Mouse (Mus musculus): ENCODE measurements around the gene Sertad1. TPM values are rescaled to one million over a fixed set of nuclear protein-coding genes. Genes with fewer than 3 reads are reported as not detected.
A peak's percentile ranks its signal among the peaks of the same experiment; 100 is the strongest.

Gene Sertad1
- total and polyA plus RNA-seq, 2 experiments from 2014 or later = 31.0 to 70.5 TPM

GRCm38 (mm10) chr7:27489270-27489869, 2.7 kb downstream of the Sertad1 start:
- peaks cover 19% of the 10 kb centered on the region for H3K4me1 ChIP-seq (ENCODE audit: control insufficient read depth, insufficient read depth)
- no peak overlapping the region for H3K4me3 ChIP-seq (ENCODE audit: low read depth, low read length)
- TF ChIP-seq CTCF (IDR thresholded peaks at IDR 0.05; ENCODE audit: low read depth) (no peak), EP300 (IDR thresholded peaks at IDR 0.05; ENCODE audit: low read depth) (no peak)

GRCm38 (mm10) chr7:27490227-27490542, 3.5 kb downstream of the Sertad1 start:
- H3K27ac ChIP-seq (ENCODE audit: low read depth) = peak overlapping the region; percentile 95
- H3K4me2 ChIP-seq (ENCODE audit: low read depth, low read length) = peak overlapping the region; percentile 56
- peaks cover 19% of the 10 kb centered on the region for H3K4me1 ChIP-seq (ENCODE audit: control insufficient read depth, insufficient read depth)
- peak overlapping the region; percentile 35 for H3K4me3 ChIP-seq (ENCODE audit: low read depth, low read length)
- H3K9ac ChIP-seq (replicated peaks; ENCODE audit: low read depth, low read length) = peak overlapping the region; percentile 23
- WGBS = 12% methylated on average over 4 of the region's 4 CpGs
- TF ChIP-seq EP300 (IDR thresholded peaks at IDR 0.05; ENCODE audit: low read depth) (no peak; the same call in 1 of the 2 replicates), CTCF (IDR thresholded peaks at IDR 0.05; ENCODE audit: low read depth) (no peak)
- peaks cover 11% of the 10 kb centered on the region; the same call in 1 of the 2 replicates for H3K36me3 ChIP-seq (replicated peaks; ENCODE audit: control insufficient read depth, insufficient read depth, low read length)
- H3K9me3 ChIP-seq (replicated peaks; ENCODE audit: control insufficient read depth, low read length) = no peaks in the 10 kb centered on the region
- no peaks in the 10 kb centered on the region for H3K27me3 ChIP-seq (ENCODE audit: control insufficient read depth, insufficient read depth, low read length)
- no peak for ATAC-seq (ENCODE audit: insufficient read depth, low read depth)
- DNase-seq (ENCODE audit: low spot score) = no peak

More at GRCm38 (mm10) chr7:27489270-27489869, 2.7 kb downstream of the Sertad1 start:
- DNase-seq (ENCODE audit: low spot score) (no peak), ATAC-seq (ENCODE audit: insufficient read depth, low read depth) (no peak)
- Histone ChIP-seq H3K27me3 (ENCODE audit: control insufficient read depth, insufficient read depth, low read length) (no peaks in the 10 kb centered on the region), H3K36me3 (replicated peaks; ENCODE audit: control insufficient read depth, insufficient read depth, low read length) (peaks cover 11% of the 10 kb centered on the region; the same call in 1 of the 2 replicates), H3K4me2 (ENCODE audit: low read depth, low read length) (no peak overlapping the region), H3K9ac (replicated peaks; ENCODE audit: low read depth, low read length) (peak overlapping the region; percentile 23; the same call in 1 of the 2 replicates), H3K9me3 (replicated peaks; ENCODE audit: control insufficient read depth, low read length) (no peaks in the 10 kb centered on the region), H3K27ac (ENCODE audit: low read depth) (peak overlapping the region; percentile 95)
- WGBS = 88% methylated on average over 25 of the region's 25 CpGs

GRCm38 (mm10) chr7:27490543-27491329, 4.0 kb downstream of the Sertad1 start:
- peak overlapping the region; percentile 35 for H3K4me3 ChIP-seq (ENCODE audit: low read depth, low read length)
- H3K36me3 ChIP-seq (replicated peaks; ENCODE audit: control insufficient read depth, insufficient read depth, low read length) = peaks cover 11% of the 10 kb centered on the region; the same call in 1 of the 2 replicates
- ATAC-seq (ENCODE audit: insufficient read depth, low read depth) = peak; percentile 77
- peak overlapping the region; percentile 23 for H3K9ac ChIP-seq (replicated peaks; ENCODE audit: low read depth, low read length)
- peak overlapping the region; percentile 95 for H3K27ac ChIP-seq (ENCODE audit: low read depth)
- peak overlapping the region; percentile 56 for H3K4me2 ChIP-seq (ENCODE audit: low read depth, low read length)
- peak; percentile 96 for DNase-seq (ENCODE audit: low spot score)
- WGBS = under 1% methylated on average over 25 of the region's 33 CpGs
- H3K4me1 ChIP-seq (ENCODE audit: control insufficient read depth, insufficient read depth) = peaks cover 16% of the 10 kb centered on the region
- no peaks in the 10 kb centered on the region for H3K9me3 ChIP-seq (replicated peaks; ENCODE audit: control insufficient read depth, low read length)
- TF ChIP-seq EP300 (IDR thresholded peaks at IDR 0.05; ENCODE audit: low read depth) = peak; percentile 88
- peak; percentile 55 for TF ChIP-seq CTCF (IDR thresholded peaks at IDR 0.05; ENCODE audit: low read depth)
- H3K27me3 ChIP-seq (ENCODE audit: control insufficient read depth, insufficient read depth, low read length) = no peaks in the 10 kb centered on the region

GRCm38 (mm10) chr7:27491856-27492255, 5.1 kb downstream of the Sertad1 start:
- Histone ChIP-seq H3K27me3 (ENCODE audit: control insufficient read depth, insufficient read depth, low read length) (no peaks in the 10 kb centered on the region), H3K4me3 (ENCODE audit: low read depth, low read length) (no peak overlapping the region), H3K9ac (replicated peaks; ENCODE audit: low read depth, low read length) (no peak overlapping the region), H3K4me1 (ENCODE audit: control insufficient read depth, insufficient read depth) (peaks cover 15% of the 10 kb centered on the region), H3K4me2 (ENCODE audit: low read depth, low read length) (no peak overlapping the region), H3K9me3 (replicated peaks; ENCODE audit: control insufficient read depth, low read length) (no peaks in the 10 kb centered on the region), H3K36me3 (replicated peaks; ENCODE audit: control insufficient read depth, insufficient read depth, low read length) (peaks cover 11% of the 10 kb centered on the region; the same call in 1 of the 2 replicates), H3K27ac (ENCODE audit: low read depth) (peak overlapping the region; percentile 95)
- WGBS = 37% methylated on average over 7 of the region's 7 CpGs
- DNase-seq (ENCODE audit: low spot score) (peak; percentile 60), ATAC-seq (ENCODE audit: insufficient read depth, low read depth) (no peak)
- no peak for TF ChIP-seq EP300 (IDR thresholded peaks at IDR 0.05; ENCODE audit: low read depth)
- no peak for TF ChIP-seq CTCF (IDR thresholded peaks at IDR 0.05; ENCODE audit: low read depth)

- Histone ChIP-seq H3K9me3 (replicated peaks; ENCODE audit: control insufficient read depth, low read length) (no peaks in the 10 kb centered on the region), H3K27me3 (ENCODE audit: control insufficient read depth, insufficient read depth, low read length) (no peaks in the 10 kb centered on the region), H3K4me1 (ENCODE audit: control insufficient read depth, insufficient read depth) (peaks cover 15% of the 10 kb centered on the region), H3K9ac (replicated peaks; ENCODE audit: low read depth, low read length) (no peak overlapping the region), H3K27ac (ENCODE audit: low read depth) (0 out of 2 replicates have a peak overlapping the region, but pooled peaks have one; percentile 95), H3K4me3 (ENCODE audit: low read depth, low read length) (no peak overlapping the region), H3K36me3 (replicated peaks; ENCODE audit: control insufficient read depth, insufficient read depth, low read length) (peaks cover 11% of the 10 kb centered on the region; the same call in 1 of the 2 replicates), H3K4me2 (ENCODE audit: low read depth, low read length) (no peak overlapping the region)
- 51% methylated on average over 3 of the region's 3 CpGs for WGBS
- TF ChIP-seq CTCF (IDR thresholded peaks at IDR 0.05; ENCODE audit: low read depth) (no peak), EP300 (IDR thresholded peaks at IDR 0.05; ENCODE audit: low read depth) (no peak)
- no peak for ATAC-seq (ENCODE audit: insufficient read depth, low read depth)
- DNase-seq (ENCODE audit: low spot score) = no peak
These were observed 6.3 kb downstream of the Sertad1 start for GRCm38 (mm10) chr7:27493022-27493421.

All from heart, postnatal 0 days (tissue).